Mouse (Mus musculus): ENCODE measurements around the gene Kirrel3. TPM values are rescaled to one million over a fixed set of nuclear protein-coding genes. Genes with fewer than 3 reads are reported as not detected.

Gene Kirrel3
- polyA plus RNA-seq, 1 experiment = not detected

DNA sequence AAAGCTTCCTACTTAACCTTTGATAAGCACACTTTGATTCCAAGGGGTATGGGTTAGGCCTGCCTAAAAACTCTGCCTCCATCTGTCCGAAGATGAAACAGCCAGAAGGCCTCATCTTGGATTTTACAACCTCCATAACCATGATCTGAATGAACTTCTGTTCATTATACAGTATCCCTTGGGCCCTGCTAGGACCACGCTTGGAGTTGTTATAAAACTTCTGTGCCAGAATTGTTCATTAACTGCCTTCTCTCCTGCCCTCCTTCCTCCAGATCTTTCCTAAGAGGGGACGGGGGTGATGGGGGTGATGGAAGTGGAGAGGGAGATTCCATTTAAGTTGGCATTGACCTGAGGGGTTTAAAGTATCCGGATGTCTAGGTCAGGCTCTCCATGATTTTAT lies 572.5 kb downstream of the Kirrel3 start:
- H3K9me3 ChIP-seq (ENCODE audit: control insufficient read depth, low read length) = no peaks in the 10 kb centered on the region
- peaks cover 58% of the 10 kb centered on the region for H3K36me3 ChIP-seq (ENCODE audit: control insufficient read depth)
- H3K4me1 ChIP-seq (ENCODE audit: control insufficient read depth) = peaks cover 38% of the 10 kb centered on the region
- no peak overlapping the region for H3K4me3 ChIP-seq (replicated peaks)
- no peaks in the 10 kb centered on the region for H3K27me3 ChIP-seq (ENCODE audit: control insufficient read depth)
- TF ChIP-seq TAL1 (IDR thresholded peaks at IDR 0.05; ENCODE audit: low read length) (no peak), GATA1 (IDR thresholded peaks at IDR 0.05; ENCODE audit: low read length) (no peak)

DNA sequence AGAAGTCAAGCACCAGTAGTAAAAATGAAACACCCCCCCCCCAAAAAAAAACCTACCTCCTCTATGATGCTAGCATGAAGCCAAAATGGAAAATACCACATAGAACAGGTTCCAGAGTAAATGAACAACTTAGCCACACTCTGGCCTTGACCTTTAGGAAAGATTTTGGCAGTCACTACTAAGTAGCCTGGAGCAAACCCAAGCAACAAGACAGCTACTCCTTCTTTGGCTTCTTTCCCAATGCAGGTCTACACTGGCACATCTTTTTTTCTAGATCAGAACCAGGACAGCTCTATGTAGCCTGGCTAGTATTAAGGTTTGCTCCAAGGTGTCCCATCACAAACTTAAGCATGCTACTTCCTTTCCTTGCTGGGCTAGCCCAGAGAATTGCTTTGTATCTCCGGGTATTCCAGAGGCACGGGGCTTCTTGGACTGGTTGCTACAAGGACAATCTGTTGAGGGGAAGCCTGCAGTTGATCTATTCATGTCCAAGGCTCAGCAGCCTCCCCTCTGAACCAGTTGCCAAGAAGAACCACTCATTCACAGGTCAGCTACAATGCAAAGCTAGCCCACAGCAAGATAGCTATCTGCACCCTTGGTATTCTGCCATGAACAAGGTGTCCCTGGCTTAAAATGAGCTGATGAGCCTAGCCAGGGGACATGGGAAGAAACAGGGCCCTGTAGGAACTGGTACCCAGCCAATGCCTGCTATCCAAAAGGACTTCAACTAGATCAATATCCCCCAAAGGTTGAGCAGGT lies 573.1 kb downstream of the Kirrel3 start:
- Histone ChIP-seq H3K9me3 (ENCODE audit: control insufficient read depth, low read length) (no peaks in the 10 kb centered on the region), H3K27me3 (ENCODE audit: control insufficient read depth) (no peaks in the 10 kb centered on the region), H3K4me1 (ENCODE audit: control insufficient read depth) (peaks cover 40% of the 10 kb centered on the region), H3K4me3 (replicated peaks) (no peak overlapping the region), H3K36me3 (ENCODE audit: control insufficient read depth) (peaks cover 55% of the 10 kb centered on the region)
- TF ChIP-seq GATA1 (IDR thresholded peaks at IDR 0.05; ENCODE audit: low read length) (no peak), TAL1 (IDR thresholded peaks at IDR 0.05; ENCODE audit: low read length) (no peak)

GRCm38 (mm10) chr9:35059881-35060280 lies 574.2 kb downstream of the Kirrel3 start:
- Histone ChIP-seq H3K27me3 (ENCODE audit: control insufficient read depth) (no peaks in the 10 kb centered on the region), H3K4me3 (replicated peaks) (no peak overlapping the region), H3K36me3 (ENCODE audit: control insufficient read depth) (peaks cover 44% of the 10 kb centered on the region), H3K9me3 (ENCODE audit: control insufficient read depth, low read length) (no peaks in the 10 kb centered on the region), H3K4me1 (ENCODE audit: control insufficient read depth) (peaks cover 41% of the 10 kb centered on the region)
- TF ChIP-seq TAL1 (IDR thresholded peaks at IDR 0.05; ENCODE audit: low read length) = no peak
- no peak for TF ChIP-seq GATA1 (IDR thresholded peaks at IDR 0.05; ENCODE audit: low read length)

DNA sequence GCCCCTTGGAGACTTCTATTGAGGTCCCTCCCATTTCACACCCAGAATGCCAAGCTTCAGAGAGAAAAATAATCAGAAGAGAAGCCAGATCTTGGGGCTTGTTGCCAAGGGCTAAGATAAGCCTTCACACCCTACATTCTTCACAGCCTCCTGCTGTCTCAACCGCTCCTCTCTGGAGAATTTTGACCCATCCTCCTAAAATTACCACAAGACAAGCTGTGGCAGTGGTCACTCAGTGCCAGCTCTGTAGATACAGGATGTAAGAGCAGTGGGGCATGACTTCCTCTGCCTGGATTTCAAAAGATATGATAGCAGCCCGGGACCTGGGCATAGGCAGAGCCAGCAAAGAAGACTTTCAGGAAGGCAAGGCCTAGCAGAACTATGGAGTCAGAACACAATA lies 575.8 kb downstream of the Kirrel3 start:
- Histone ChIP-seq H3K4me1 (ENCODE audit: control insufficient read depth) (peaks cover 39% of the 10 kb centered on the region), H3K36me3 (ENCODE audit: control insufficient read depth) (peaks cover 28% of the 10 kb centered on the region)

More for the DNA sequence above, 575.8 kb downstream of the Kirrel3 start:
- Histone ChIP-seq H3K4me3 (replicated peaks) (no peak overlapping the region), H3K27me3 (ENCODE audit: control insufficient read depth) (no peaks in the 10 kb centered on the region), H3K9me3 (ENCODE audit: control insufficient read depth, low read length) (no peaks in the 10 kb centered on the region)
- TF ChIP-seq GATA1 (IDR thresholded peaks at IDR 0.05; ENCODE audit: low read length) (no peak), TAL1 (IDR thresholded peaks at IDR 0.05; ENCODE audit: low read length) (no peak)
